Mouse (Mus musculus): Measurements from ENCODE around the gene Slc1a7. TPM values are rescaled to one million over a fixed set of nuclear protein-coding genes. Genes with fewer than 3 reads are reported as not detected.

Gene Slc1a7
- polyA plus RNA-seq, 1 experiment from 2014 or later = 0.08 TPM

DNA sequence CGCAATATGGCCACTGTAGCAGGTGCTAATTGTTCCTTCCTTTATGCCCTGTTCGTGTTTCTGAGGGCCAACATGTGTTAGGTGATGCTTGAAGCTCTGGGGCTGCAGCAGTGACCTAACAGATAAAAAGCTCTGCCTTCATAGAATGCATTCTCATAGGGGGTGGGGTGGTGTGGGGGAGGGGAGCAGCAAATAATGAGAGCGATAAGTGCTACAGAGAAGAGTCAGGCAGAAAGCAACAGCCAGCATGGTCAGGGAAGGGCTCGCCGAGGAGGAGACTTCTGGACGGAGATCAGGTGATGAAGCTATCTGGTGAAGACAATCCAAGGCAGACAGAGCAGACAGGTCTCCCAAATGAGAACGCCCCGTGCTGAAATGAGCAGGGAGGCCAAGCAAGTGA, 84.5 kb downstream of the Slc1a7 start:
- Histone ChIP-seq H3K9ac (no peak overlapping the region), H3K4me2 (replicated peaks) (no peak overlapping the region), H3K27me3 (ENCODE audit: control insufficient read depth, insufficient read depth, low read length) (no peaks in the 10 kb centered on the region), H3K36me3 (replicated peaks; ENCODE audit: control insufficient read depth, insufficient read depth) (peaks cover 76% of the 10 kb centered on the region), H3K9me3 (ENCODE audit: control insufficient read depth, low read length) (no peaks in the 10 kb centered on the region), H3K4me3 (replicated peaks; ENCODE audit: low read length) (no peak overlapping the region), H3K27ac (no peak overlapping the region), H3K4me1 (replicated peaks; ENCODE audit: control insufficient read depth, insufficient read depth, low read length) (no peaks in the 10 kb centered on the region)
- WGBS = 91% methylated on average over 8 of the region's 8 CpGs
- DNase-seq (ENCODE audit: low spot score) (no peak), ATAC-seq (ENCODE audit: low FRiP score) (no peak)

DNA sequence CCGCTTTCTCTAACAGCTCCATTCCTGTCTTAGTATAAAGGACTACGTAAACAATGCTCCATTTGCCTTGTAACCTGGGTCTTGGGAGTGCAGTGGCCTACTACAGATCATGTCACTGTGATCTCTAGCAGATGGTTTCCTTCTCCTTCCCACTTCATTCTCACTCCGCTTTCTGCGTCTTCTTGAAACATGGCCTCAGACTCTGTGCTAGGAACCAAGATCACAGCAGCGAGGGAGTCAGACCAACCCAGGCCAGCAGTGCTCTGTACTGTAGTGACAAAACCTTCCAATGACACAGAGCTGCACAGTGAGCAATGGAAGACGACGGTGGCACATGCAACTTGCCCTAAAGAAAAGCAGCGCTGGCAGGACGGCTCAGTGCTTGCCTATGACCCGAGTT, 87.7 kb downstream of the Slc1a7 start:
- WGBS = 97% methylated on average over 10 of the region's 10 CpGs
- ATAC-seq (ENCODE audit: low FRiP score) = no peak
- H3K4me3 ChIP-seq (replicated peaks; ENCODE audit: low read length) = no peak overlapping the region
- no peaks in the 10 kb centered on the region for H3K4me1 ChIP-seq (replicated peaks; ENCODE audit: control insufficient read depth, insufficient read depth, low read length)
- H3K27me3 ChIP-seq (ENCODE audit: control insufficient read depth, insufficient read depth, low read length) = no peaks in the 10 kb centered on the region
- H3K9ac ChIP-seq = no peak overlapping the region
- no peak overlapping the region for H3K4me2 ChIP-seq (replicated peaks)
- peaks cover 64% of the 10 kb centered on the region for H3K36me3 ChIP-seq (replicated peaks; ENCODE audit: control insufficient read depth, insufficient read depth)
- DNase-seq (ENCODE audit: low spot score) = no peak
- H3K27ac ChIP-seq = no peak overlapping the region
- H3K9me3 ChIP-seq (ENCODE audit: control insufficient read depth, low read length) = no peaks in the 10 kb centered on the region

DNA sequence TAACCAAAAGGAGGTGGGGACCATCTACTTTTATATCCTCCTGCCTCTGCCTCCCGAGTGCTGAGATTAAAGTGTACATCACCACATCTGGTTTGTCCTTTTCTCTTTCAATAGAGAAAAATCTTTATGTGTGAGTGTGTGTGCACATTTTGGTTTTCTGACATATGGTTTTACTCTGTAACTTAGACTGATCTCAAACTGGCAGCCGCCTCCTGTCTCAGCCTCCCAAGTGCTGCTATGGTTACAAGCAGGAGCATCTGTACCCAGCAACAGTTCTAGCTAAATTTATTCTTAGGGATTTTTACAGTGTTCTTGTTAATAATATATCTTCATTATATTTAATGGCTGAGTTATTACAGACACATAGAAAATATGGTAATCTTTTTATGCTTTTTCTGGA, 89.1 kb downstream of the Slc1a7 start:
- DNase-seq (ENCODE audit: low spot score) (no peak), ATAC-seq (ENCODE audit: low FRiP score) (no peak)
- Histone ChIP-seq H3K4me3 (replicated peaks; ENCODE audit: low read length) (no peak overlapping the region), H3K27ac (no peak overlapping the region), H3K36me3 (replicated peaks; ENCODE audit: control insufficient read depth, insufficient read depth) (peaks cover 61% of the 10 kb centered on the region), H3K9ac (no peak overlapping the region), H3K27me3 (ENCODE audit: control insufficient read depth, insufficient read depth, low read length) (no peaks in the 10 kb centered on the region), H3K4me2 (replicated peaks) (no peak overlapping the region), H3K4me1 (replicated peaks; ENCODE audit: control insufficient read depth, insufficient read depth, low read length) (no peaks in the 10 kb centered on the region), H3K9me3 (ENCODE audit: control insufficient read depth, low read length) (no peaks in the 10 kb centered on the region)
- WGBS = 99% methylated on average over 2 of the region's 2 CpGs

DNA sequence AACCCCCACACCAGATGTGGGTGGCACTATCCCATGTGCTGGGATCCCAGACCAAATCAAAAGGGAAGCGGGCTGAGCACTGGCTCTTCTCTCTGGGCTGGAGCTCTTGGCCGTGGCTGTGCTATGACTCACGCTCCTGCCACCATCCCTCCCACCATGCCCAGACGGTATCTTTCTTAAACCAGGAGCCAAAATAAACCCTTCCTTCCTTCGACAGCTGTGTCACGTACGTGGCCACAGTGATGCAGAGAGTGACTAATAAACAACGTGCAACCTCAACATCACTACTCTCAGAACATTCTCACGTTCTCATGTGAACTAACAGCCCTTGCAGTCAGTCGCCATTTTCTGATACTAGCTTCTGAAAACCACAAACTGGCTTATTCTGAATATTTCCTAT, 90.0 kb downstream of the Slc1a7 start:
- Histone ChIP-seq H3K9me3 (ENCODE audit: control insufficient read depth, low read length) (no peaks in the 10 kb centered on the region), H3K36me3 (replicated peaks; ENCODE audit: control insufficient read depth, insufficient read depth) (peaks cover 61% of the 10 kb centered on the region), H3K9ac (no peak overlapping the region), H3K27me3 (ENCODE audit: control insufficient read depth, insufficient read depth, low read length) (no peaks in the 10 kb centered on the region), H3K4me2 (replicated peaks) (no peak overlapping the region), H3K4me1 (replicated peaks; ENCODE audit: control insufficient read depth, insufficient read depth, low read length) (no peaks in the 10 kb centered on the region), H3K4me3 (replicated peaks; ENCODE audit: low read length) (no peak overlapping the region), H3K27ac (no peak overlapping the region)
- ATAC-seq (ENCODE audit: low FRiP score) (no peak), DNase-seq (ENCODE audit: low spot score) (no peak)
- 92% methylated on average over 10 of the region's 10 CpGs for WGBS

DNA sequence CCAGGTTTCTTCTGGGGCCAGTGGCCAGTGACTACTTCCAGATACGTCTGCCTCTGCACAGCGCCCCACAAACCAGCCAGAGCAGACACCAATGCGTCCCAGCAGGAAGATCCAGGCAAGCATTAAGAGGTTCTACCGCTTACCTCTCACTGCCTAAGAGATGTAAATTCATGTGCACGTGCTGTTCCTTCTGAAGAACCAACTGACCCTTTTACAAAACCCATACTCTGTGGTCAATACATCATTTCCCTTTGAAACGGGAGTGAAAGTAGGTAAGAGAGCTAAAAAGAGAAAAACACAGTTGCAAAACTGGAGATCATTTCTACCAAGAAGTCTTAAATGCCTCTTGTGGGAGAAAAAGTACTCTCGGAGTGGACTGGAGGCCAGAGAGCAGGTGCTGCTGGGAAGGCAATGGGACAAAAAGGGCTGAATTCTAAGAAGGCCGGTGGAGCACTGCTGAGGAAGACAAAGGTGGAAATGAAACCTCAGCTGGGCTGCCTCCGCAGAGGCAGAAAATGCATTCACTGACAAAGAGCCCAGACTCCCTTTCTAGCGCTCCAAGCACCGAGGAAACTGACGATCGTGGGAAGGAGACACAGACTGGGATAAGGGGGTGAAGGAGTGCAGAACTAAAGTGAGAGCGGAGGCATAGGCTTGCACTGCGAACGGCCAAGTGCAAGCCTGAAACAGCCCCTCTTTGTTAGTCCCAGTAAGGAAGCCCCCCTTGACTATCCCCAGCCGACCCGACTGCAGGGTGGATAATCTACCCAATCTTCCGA, 91.7 kb downstream of the Slc1a7 start:
- H3K4me1 ChIP-seq (replicated peaks; ENCODE audit: control insufficient read depth, insufficient read depth, low read length) = no peaks in the 10 kb centered on the region
- no peak overlapping the region for H3K4me3 ChIP-seq (replicated peaks; ENCODE audit: low read length)
- WGBS = 43% methylated on average over 19 of the region's 19 CpGs
- H3K27me3 ChIP-seq (ENCODE audit: control insufficient read depth, insufficient read depth, low read length) = no peaks in the 10 kb centered on the region
- peaks cover 55% of the 10 kb centered on the region for H3K36me3 ChIP-seq (replicated peaks; ENCODE audit: control insufficient read depth, insufficient read depth)
- ATAC-seq (ENCODE audit: low FRiP score) (no peak), DNase-seq (ENCODE audit: low spot score) (no peak)
- H3K9ac ChIP-seq = no peak overlapping the region
- no peak overlapping the region for H3K27ac ChIP-seq
- no peaks in the 10 kb centered on the region for H3K9me3 ChIP-seq (ENCODE audit: control insufficient read depth, low read length)
- no peak overlapping the region for H3K4me2 ChIP-seq (replicated peaks)

DNA sequence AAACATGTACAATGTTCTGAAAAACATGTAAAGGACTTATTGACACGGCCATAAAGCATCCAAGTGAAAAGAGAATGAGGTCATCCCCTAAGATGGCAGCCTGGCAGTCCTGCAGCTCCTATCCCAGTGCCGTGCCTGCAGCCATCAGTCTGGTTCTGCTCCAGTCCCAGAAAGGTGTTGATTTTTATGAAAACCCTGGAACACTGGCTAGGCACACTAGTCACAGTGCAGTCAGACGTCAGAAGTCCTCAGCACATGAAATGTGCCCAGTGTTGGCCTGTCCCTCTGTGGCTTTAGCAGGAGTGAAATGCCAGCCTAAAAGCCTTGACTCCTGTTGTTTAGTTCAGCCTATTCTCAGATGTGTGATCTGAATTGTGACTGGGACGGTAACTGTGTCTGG, 92.6 kb downstream of the Slc1a7 start:
- ATAC-seq (ENCODE audit: low FRiP score) = no peak
- H3K4me1 ChIP-seq (replicated peaks; ENCODE audit: control insufficient read depth, insufficient read depth, low read length) = no peaks in the 10 kb centered on the region

DNA sequence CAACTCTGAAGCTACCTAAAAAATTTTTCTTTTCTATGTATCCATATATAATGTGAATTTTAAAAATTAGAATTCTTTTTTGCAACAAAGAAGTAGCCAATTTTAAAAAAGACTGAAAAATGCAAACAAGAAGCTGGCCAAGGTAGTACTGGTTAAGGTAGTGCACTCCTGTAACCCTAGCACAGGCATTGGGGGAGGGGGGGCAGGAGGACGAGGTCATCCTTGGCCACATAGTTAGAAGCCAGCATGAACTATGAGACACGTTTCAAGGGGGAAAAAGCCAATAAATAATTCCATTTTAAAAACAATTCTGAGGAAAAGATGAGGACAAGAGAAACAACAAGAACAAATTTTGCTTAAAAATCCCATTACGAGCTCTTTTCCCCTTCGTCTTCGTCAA, 94.4 kb downstream of the Slc1a7 start:
- Histone ChIP-seq H3K4me1 (replicated peaks; ENCODE audit: control insufficient read depth, insufficient read depth, low read length) (no peaks in the 10 kb centered on the region), H3K27me3 (ENCODE audit: control insufficient read depth, insufficient read depth, low read length) (no peaks in the 10 kb centered on the region), H3K9me3 (ENCODE audit: control insufficient read depth, low read length) (no peaks in the 10 kb centered on the region), H3K27ac (no peak overlapping the region), H3K4me2 (replicated peaks) (no peak overlapping the region), H3K4me3 (replicated peaks; ENCODE audit: low read length) (no peak overlapping the region), H3K9ac (no peak overlapping the region), H3K36me3 (replicated peaks; ENCODE audit: control insufficient read depth, insufficient read depth) (peaks cover 55% of the 10 kb centered on the region)
- DNase-seq (ENCODE audit: low spot score) = no peak
- WGBS = 94% methylated on average over 5 of the region's 5 CpGs
- no peak for ATAC-seq (ENCODE audit: low FRiP score)

More for the DNA sequence above, 92.6 kb downstream of the Slc1a7 start:
- Histone ChIP-seq H3K27ac (no peak overlapping the region), H3K9ac (no peak overlapping the region), H3K4me3 (replicated peaks; ENCODE audit: low read length) (no peak overlapping the region), H3K9me3 (ENCODE audit: control insufficient read depth, low read length) (no peaks in the 10 kb centered on the region), H3K27me3 (ENCODE audit: control insufficient read depth, insufficient read depth, low read length) (no peaks in the 10 kb centered on the region), H3K4me2 (replicated peaks) (no peak overlapping the region), H3K36me3 (replicated peaks; ENCODE audit: control insufficient read depth, insufficient read depth) (peaks cover 54% of the 10 kb centered on the region)
- DNase-seq (ENCODE audit: low spot score) = no peak
- WGBS = 68% methylated on average over 4 of the region's 4 CpGs

Other genes with a start within 250 kb of the Slc1a7 start
- 62.2 and 69.5 TPM in 2 replicates for gene Lrp8, start 166.1 kb upstream of the Slc1a7 start, polyA plus RNA-seq (2014; fragmentation: Nextera tagmentation; extraction: Ambion mirVana)
- gene Magoh, start 88.6 kb upstream of the Slc1a7 start, polyA plus RNA-seq (2014; fragmentation: Nextera tagmentation; extraction: Ambion mirVana) = 109 and 115 TPM in 2 replicates
- 96.5 and 97.5 TPM in 2 replicates for gene 0610037L13Rik, start 78.5 kb upstream of the Slc1a7 start, polyA plus RNA-seq (2014; fragmentation: Nextera tagmentation; extraction: Ambion mirVana)
- 18.4 and 19.4 TPM in 2 replicates for gene Cpt2, start 44.7 kb upstream of the Slc1a7 start, polyA plus RNA-seq (2014; fragmentation: Nextera tagmentation; extraction: Ambion mirVana)
- 0.29 and 0.68 TPM in 2 replicates for gene Podn, start 128.1 kb downstream of the Slc1a7 start, polyA plus RNA-seq (2014; fragmentation: Nextera tagmentation; extraction: Ambion mirVana)
- 218 and 225 TPM in 2 replicates for gene Scp2, start 176.7 kb downstream of the Slc1a7 start, polyA plus RNA-seq (2014; fragmentation: Nextera tagmentation; extraction: Ambion mirVana)
- 8.8 and 11.1 TPM in 2 replicates for gene Echdc2, start 197.1 kb downstream of the Slc1a7 start, polyA plus RNA-seq (2014; fragmentation: Nextera tagmentation; extraction: Ambion mirVana)
- not detected in 2 replicates for gene Zyg11a, start 249.7 kb downstream of the Slc1a7 start, polyA plus RNA-seq (2014; fragmentation: Nextera tagmentation; extraction: Ambion mirVana)

Measured in hindbrain, embryonic 14.5 days (tissue).